Mouse (Mus musculus) forebrain, embryonic 13.5 days (tissue): ENCODE measurements around the gene Ammecr1. TPM values are rescaled to one million over a fixed set of nuclear protein-coding genes. Genes with fewer than 3 reads are reported as not detected.

ENCODE experiments used
- ATAC-seq: fragments of 200-750 bp; cut with Nextera tagmentation; 2 replicates; pipeline ENCODE4 v1.8.0; 2017
- H3K27ac ChIP-seq: fragments of 300-500 bp; sonication (generic); 2 replicates; pipeline ENCODE4 v1.5.1; 2015; ENCODE audit warnings: inconsistent platforms, mild to moderate bottlenecking, moderate library complexity
- H3K27me3 ChIP-seq: fragments of 300-500 bp; sonication (generic); 2 replicates; pipeline ENCODE4 v1.6.1; 2015; ENCODE audit warnings: mild to moderate bottlenecking, inconsistent platforms
- H3K36me3 ChIP-seq: fragments of 300-500 bp; sonication (generic); 2 replicates; pipeline ENCODE4 v1.6.1; 2015; ENCODE audit warnings: mild to moderate bottlenecking, inconsistent platforms; ENCODE audit not compliant: poor library complexity, severe bottlenecking
- H3K4me1 ChIP-seq: fragments of 300-500 bp; sonication (generic); 2 replicates; pipeline ENCODE4 v1.6.1; 2015; ENCODE audit warnings: inconsistent platforms
- H3K4me2 ChIP-seq: fragments of 300-500 bp; sonication (generic); 2 replicates; pipeline ENCODE4 v1.6.1; 2015; ENCODE audit warnings: inconsistent platforms, mild to moderate bottlenecking, moderate library complexity
- H3K4me3 ChIP-seq: fragments of 300-500 bp; sonication (generic); 2 replicates; pipeline ENCODE4 v1.5.1; 2015; ENCODE audit warnings: mild to moderate bottlenecking, inconsistent platforms
- H3K9ac ChIP-seq: fragments of 300-500 bp; sonication (generic); 2 replicates; pipeline ENCODE4 v1.6.1; 2015; ENCODE audit warnings: mild to moderate bottlenecking, inconsistent platforms
- H3K9me3 ChIP-seq: fragments of 300-500 bp; sonication (generic); replicated peaks from 2 replicates; pipeline ENCODE4 v1.6.1; 2016; ENCODE audit warnings: inconsistent platforms
- WGBS: fragments of 180-500 bp; shearing (Covaris S2); methylation state at CpG from one replicate; pipeline ENCODE4 v1.1.7; 2015; 5-methylcytosine and 5-hydroxymethylcytosine counted together
- polyA plus RNA-seq: library from polyadenylated mRNA; unstranded; fragments of >200 nt; fragmentation: Nextera tagmentation; extraction: Ambion mirVana; gene quantifications from 2 replicates; pipeline ENCODE4 v1.2.1, GENCODE M21; 2015

The Ammecr1 gene
- polyA plus RNA-seq, 1 experiment from 2014 or later: 8.1 TPM

GRCm38 (mm10) chrX:142902599-142902998 is 63.9 kb downstream of the Ammecr1 start:
- no peak overlapping the region for H3K4me2 ChIP-seq
- no peak for ATAC-seq
- no peak overlapping the region for H3K9ac ChIP-seq
- H3K9me3 ChIP-seq: no peaks in the 10 kb centered on the region
- H3K4me3 ChIP-seq: no peak overlapping the region
- H3K36me3 ChIP-seq: no peaks in the 10 kb centered on the region
- WGBS: 83% methylated on average over 2 of the region's 2 CpGs
- H3K27me3 ChIP-seq: no peaks in the 10 kb centered on the region
- no peak overlapping the region for H3K27ac ChIP-seq
- no peaks in the 10 kb centered on the region for H3K4me1 ChIP-seq

GRCm38 (mm10) chrX:142901915-142902314 is 64.6 kb downstream of the Ammecr1 start:
- WGBS: 88% methylated on average over 4 of the region's 4 CpGs

GRCm38 (mm10) chrX:142898295-142898887 is 68.1 kb downstream of the Ammecr1 start:
- Histone ChIP-seq H3K36me3 (no peaks in the 10 kb centered on the region), H3K4me1 (no peaks in the 10 kb centered on the region), H3K4me3 (no peak overlapping the region), H3K9ac (no peak overlapping the region), H3K27me3 (no peaks in the 10 kb centered on the region), H3K9me3 (no peaks in the 10 kb centered on the region), H3K4me2 (no peak overlapping the region), H3K27ac (no peak overlapping the region)
- WGBS: 91% methylated on average over 9 of the region's 9 CpGs
- no peak for ATAC-seq

More at GRCm38 (mm10) chrX:142901915-142902314, 64.6 kb downstream of the Ammecr1 start:
- no peaks in the 10 kb centered on the region for H3K4me1 ChIP-seq
- ATAC-seq: no peak
- no peak overlapping the region for H3K27ac ChIP-seq
- H3K9me3 ChIP-seq: no peaks in the 10 kb centered on the region
- H3K9ac ChIP-seq: no peak overlapping the region
- H3K36me3 ChIP-seq: no peaks in the 10 kb centered on the region
- H3K27me3 ChIP-seq: no peaks in the 10 kb centered on the region
- H3K4me2 ChIP-seq: no peak overlapping the region
- no peak overlapping the region for H3K4me3 ChIP-seq

- Histone ChIP-seq H3K27ac (no peak overlapping the region), H3K36me3 (no peaks in the 10 kb centered on the region), H3K4me1 (no peaks in the 10 kb centered on the region), H3K9ac (no peak overlapping the region), H3K9me3 (no peaks in the 10 kb centered on the region), H3K4me2 (no peak overlapping the region), H3K27me3 (no peaks in the 10 kb centered on the region), H3K4me3 (no peak overlapping the region)
- no peak for ATAC-seq
- WGBS: 92% methylated on average over 6 of the region's 6 CpGs
These were observed 69.0 kb downstream of the Ammecr1 start for GRCm38 (mm10) chrX:142897477-142898000.

GRCm38 (mm10) chrX:142895316-142895715 is 71.2 kb downstream of the Ammecr1 start:
- no peaks in the 10 kb centered on the region for H3K36me3 ChIP-seq
- no peaks in the 10 kb centered on the region for H3K27me3 ChIP-seq
- H3K9ac ChIP-seq: no peak overlapping the region
- H3K4me1 ChIP-seq: no peaks in the 10 kb centered on the region
- no peak overlapping the region for H3K27ac ChIP-seq
- 89% methylated on average over 2 of the region's 2 CpGs for WGBS
- H3K4me2 ChIP-seq: no peak overlapping the region
- no peak for ATAC-seq
- no peaks in the 10 kb centered on the region for H3K9me3 ChIP-seq
- H3K4me3 ChIP-seq: no peak overlapping the region

- no peak for ATAC-seq
- no peak overlapping the region for H3K4me2 ChIP-seq
- no peaks in the 10 kb centered on the region for H3K9me3 ChIP-seq
- no peak overlapping the region for H3K4me3 ChIP-seq
- H3K9ac ChIP-seq: no peak overlapping the region
- no peaks in the 10 kb centered on the region for H3K27me3 ChIP-seq
- H3K36me3 ChIP-seq: no peaks in the 10 kb centered on the region
- H3K27ac ChIP-seq: no peak overlapping the region
- no peaks in the 10 kb centered on the region for H3K4me1 ChIP-seq
- WGBS: 76% methylated on average over 7 of the region's 7 CpGs
These were observed 80.6 kb downstream of the Ammecr1 start for GRCm38 (mm10) chrX:142885962-142886361.

GRCm38 (mm10) chrX:142883593-142883992 is 82.9 kb downstream of the Ammecr1 start:
- H3K27me3 ChIP-seq: no peaks in the 10 kb centered on the region
- no peak overlapping the region for H3K4me2 ChIP-seq
- no peaks in the 10 kb centered on the region for H3K36me3 ChIP-seq
- no peak overlapping the region for H3K4me3 ChIP-seq
- no peaks in the 10 kb centered on the region for H3K4me1 ChIP-seq
- no peak overlapping the region for H3K27ac ChIP-seq
- H3K9ac ChIP-seq: no peak overlapping the region
- WGBS: 90% methylated on average over 4 of the region's 4 CpGs
- H3K9me3 ChIP-seq: no peaks in the 10 kb centered on the region
- no peak for ATAC-seq

GRCm38 (mm10) chrX:142882255-142882654 is 84.3 kb downstream of the Ammecr1 start:
- H3K4me3 ChIP-seq: no peak overlapping the region
- 94% methylated on average over 5 of the region's 5 CpGs for WGBS
- H3K27me3 ChIP-seq: no peaks in the 10 kb centered on the region
- ATAC-seq: no peak
- no peak overlapping the region for H3K9ac ChIP-seq
- H3K4me2 ChIP-seq: no peak overlapping the region
- H3K36me3 ChIP-seq: no peaks in the 10 kb centered on the region
- H3K4me1 ChIP-seq: no peaks in the 10 kb centered on the region
- H3K27ac ChIP-seq: no peak overlapping the region
- H3K9me3 ChIP-seq: no peaks in the 10 kb centered on the region

- no peak overlapping the region for H3K27ac ChIP-seq
- ATAC-seq: peak; percentile 77
- 37% methylated on average over 2 of the region's 2 CpGs for WGBS
These were observed 96.7 kb downstream of the Ammecr1 start for GRCm38 (mm10) chrX:142869844-142870243.

GRCm38 (mm10) chrX:142848032-142848431 is 118.5 kb downstream of the Ammecr1 start:
- H3K4me3 ChIP-seq: no peak overlapping the region
- H3K9me3 ChIP-seq: no peaks in the 10 kb centered on the region
- H3K27me3 ChIP-seq: no peaks in the 10 kb centered on the region
- WGBS: 94% methylated on average over 9 of the region's 9 CpGs
- no peaks in the 10 kb centered on the region for H3K36me3 ChIP-seq
- H3K9ac ChIP-seq: no peak overlapping the region
- H3K4me2 ChIP-seq: no peak overlapping the region
- no peaks in the 10 kb centered on the region for H3K4me1 ChIP-seq
- no peak overlapping the region for H3K27ac ChIP-seq
- no peak for ATAC-seq

More at GRCm38 (mm10) chrX:142869844-142870243, 96.7 kb downstream of the Ammecr1 start:
- Histone ChIP-seq H3K27me3 (no peaks in the 10 kb centered on the region), H3K9ac (no peak overlapping the region), H3K4me3 (no peak overlapping the region), H3K4me1 (no peaks in the 10 kb centered on the region), H3K36me3 (no peaks in the 10 kb centered on the region), H3K9me3 (no peaks in the 10 kb centered on the region), H3K4me2 (no peak overlapping the region)

- H3K27ac ChIP-seq: no peak overlapping the region
- H3K9ac ChIP-seq: no peak overlapping the region
- WGBS: 88% methylated on average over 6 of the region's 6 CpGs
These were observed 120.3 kb downstream of the Ammecr1 start for GRCm38 (mm10) chrX:142846266-142846665.

GRCm38 (mm10) chrX:142841916-142842315 is 124.6 kb downstream of the Ammecr1 start:
- ATAC-seq: no peak
- Histone ChIP-seq H3K9ac (no peak overlapping the region), H3K4me2 (no peak overlapping the region), H3K4me3 (no peak overlapping the region), H3K9me3 (no peaks in the 10 kb centered on the region), H3K27ac (no peak overlapping the region), H3K36me3 (no peaks in the 10 kb centered on the region), H3K4me1 (no peaks in the 10 kb centered on the region), H3K27me3 (no peaks in the 10 kb centered on the region)
- WGBS: 80% methylated on average over 4 of the region's 4 CpGs

More at GRCm38 (mm10) chrX:142846266-142846665, 120.3 kb downstream of the Ammecr1 start:
- H3K4me3 ChIP-seq: no peak overlapping the region
- H3K4me1 ChIP-seq: no peaks in the 10 kb centered on the region
- ATAC-seq: no peak
- H3K4me2 ChIP-seq: no peak overlapping the region
- H3K27me3 ChIP-seq: no peaks in the 10 kb centered on the region
- no peaks in the 10 kb centered on the region for H3K9me3 ChIP-seq
- no peaks in the 10 kb centered on the region for H3K36me3 ChIP-seq

GRCm38 (mm10) chrX:142839411-142839810 is 127.1 kb downstream of the Ammecr1 start:
- Histone ChIP-seq H3K4me3 (no peak overlapping the region), H3K4me1 (no peaks in the 10 kb centered on the region), H3K36me3 (no peaks in the 10 kb centered on the region), H3K27me3 (no peaks in the 10 kb centered on the region), H3K27ac (no peak overlapping the region), H3K9me3 (no peaks in the 10 kb centered on the region), H3K9ac (no peak overlapping the region), H3K4me2 (no peak overlapping the region)
- ATAC-seq: no peak
- 88% methylated on average over 7 of the region's 7 CpGs for WGBS
